Mouse (Mus musculus) heart, embryonic 15.5 days (tissue): ENCODE measurements at regions not wholly inside any gene's neighbourhood (a gene's known extent, or its start where the extent isn't known, plus 50 kb on each side); places are given as distances from the start of the nearest gene placed in this dataset.
"Not testable (repeated sequence)": the region's sequence is repeated elsewhere in the genome, so short reads cannot be mapped to it uniquely, and the experiment has no call there.

ENCODE experiments used
- ATAC-seq: fragments of 200-750 bp; cut with Nextera tagmentation; replicated peaks from 2 replicates; pipeline ENCODE4 v1.8.0; 2017; ENCODE audit warnings: low read depth, moderate TSS enrichment; ENCODE audit not compliant: insufficient number of reproducible peaks, insufficient read depth, low FRiP score
- H3K27ac ChIP-seq: fragments of 300-500 bp; sonication (generic); 2 replicates; pipeline ENCODE4 v1.5.1; 2015; ENCODE audit warnings: mild to moderate bottlenecking, inconsistent platforms
- H3K27me3 ChIP-seq: fragments of 300-500 bp; sonication (generic); 2 replicates; pipeline ENCODE4 v1.6.1; 2015; ENCODE audit warnings: inconsistent platforms
- H3K36me3 ChIP-seq: fragments of 300-500 bp; sonication (generic); 2 replicates; pipeline ENCODE4 v1.6.1; 2015; ENCODE audit warnings: mild to moderate bottlenecking, inconsistent platforms
- H3K4me1 ChIP-seq: fragments of 300-500 bp; sonication (generic); replicated peaks from 2 replicates; pipeline ENCODE4 v1.6.1; 2015; ENCODE audit warnings: inconsistent platforms
- H3K4me2 ChIP-seq: fragments of 300-500 bp; sonication (generic); 2 replicates; pipeline ENCODE4 v1.6.1; 2015; ENCODE audit warnings: inconsistent platforms, mild to moderate bottlenecking, moderate library complexity
- H3K4me3 ChIP-seq: fragments of 300-500 bp; sonication (generic); 2 replicates; pipeline ENCODE4 v1.5.1; 2015; ENCODE audit warnings: mild to moderate bottlenecking, inconsistent platforms
- H3K9ac ChIP-seq: fragments of 300-500 bp; sonication (generic); 2 replicates; pipeline ENCODE4 v1.6.1; 2015; ENCODE audit warnings: mild to moderate bottlenecking, inconsistent platforms
- H3K9me3 ChIP-seq: fragments of 300-500 bp; sonication (generic); replicated peaks from 2 replicates; pipeline ENCODE4 v1.6.1; 2016; ENCODE audit warnings: inconsistent platforms
- WGBS: fragments of 180-500 bp; shearing (Covaris S2); methylation state at CpG from one replicate; pipeline ENCODE4 v1.1.7; 2015; ENCODE audit warnings: mixed read lengths; 5-methylcytosine and 5-hydroxymethylcytosine counted together

- no peak overlapping the region for H3K9ac ChIP-seq
- H3K4me2 ChIP-seq, result no peak overlapping the region
- no peak overlapping the region for H3K4me3 ChIP-seq
- H3K4me1 ChIP-seq, result no peaks in the 10 kb centered on the region
- ATAC-seq, result no peak
- no peak overlapping the region for H3K27ac ChIP-seq
- H3K27me3 ChIP-seq, result no peaks in the 10 kb centered on the region
- H3K36me3 ChIP-seq, result no peaks in the 10 kb centered on the region
- H3K9me3 ChIP-seq, result no peaks in the 10 kb centered on the region
Measured at GRCm38 (mm10) chr14:15971306-15971705, 277.8 kb upstream of the Ngly1 start.

GRCm38 (mm10) chr14:15977366-15977765 is 271.7 kb upstream of the Ngly1 start:
- WGBS, result 91% methylated on average over 1 of the region's 1 CpGs
- no peaks in the 10 kb centered on the region for H3K27me3 ChIP-seq
- H3K36me3 ChIP-seq, result no peaks in the 10 kb centered on the region
- no peaks in the 10 kb centered on the region for H3K9me3 ChIP-seq
- H3K4me3 ChIP-seq, result no peak overlapping the region
- no peak overlapping the region for H3K27ac ChIP-seq
- H3K9ac ChIP-seq, result no peak overlapping the region
- no peaks in the 10 kb centered on the region for H3K4me1 ChIP-seq
- no peak for ATAC-seq
- no peak overlapping the region for H3K4me2 ChIP-seq

- Histone ChIP-seq H3K4me3 (no peak overlapping the region), H3K36me3 (no peaks in the 10 kb centered on the region), H3K27ac (no peak overlapping the region), H3K4me1 (no peaks in the 10 kb centered on the region), H3K27me3 (no peaks in the 10 kb centered on the region), H3K9ac (no peak overlapping the region), H3K4me2 (no peak overlapping the region), H3K9me3 (no peaks in the 10 kb centered on the region)
- ATAC-seq, result no peak
- 29% methylated on average over 1 of the region's 1 CpGs for WGBS
Measured at GRCm38 (mm10) chr14:15978329-15978728, 270.8 kb upstream of the Ngly1 start.

- H3K36me3 ChIP-seq, result no peaks in the 10 kb centered on the region
- no peaks in the 10 kb centered on the region for H3K4me1 ChIP-seq
- H3K27me3 ChIP-seq, result no peaks in the 10 kb centered on the region
- no peaks in the 10 kb centered on the region for H3K9me3 ChIP-seq
- no peak overlapping the region for H3K4me2 ChIP-seq
- ATAC-seq, result no peak
- H3K27ac ChIP-seq, result no peak overlapping the region
- 96% methylated on average over 1 of the region's 1 CpGs for WGBS
- no peak overlapping the region for H3K4me3 ChIP-seq
- H3K9ac ChIP-seq, result no peak overlapping the region
Measured at GRCm38 (mm10) chr14:16005409-16005808, 243.7 kb upstream of the Ngly1 start.

DNA sequence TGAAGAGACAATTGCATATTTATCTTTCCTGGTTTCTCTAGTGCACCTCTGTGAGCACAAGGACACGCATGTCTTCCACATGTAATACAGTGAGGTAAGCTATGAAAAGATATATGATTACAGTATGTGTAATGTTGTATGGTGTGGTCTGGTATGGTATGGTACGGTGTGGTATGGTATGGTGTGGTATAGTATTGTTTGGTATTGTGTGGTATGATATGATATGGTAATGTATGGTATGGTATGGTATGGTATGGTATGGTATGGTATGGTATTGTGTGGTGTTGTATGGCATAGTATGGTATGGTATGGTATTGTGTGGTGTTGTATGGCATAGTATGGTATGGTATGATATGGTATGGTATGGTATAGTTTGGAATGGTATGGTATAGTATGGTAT is 242.1 kb upstream of the Ngly1 start:
- H3K27me3 ChIP-seq, result no peaks in the 10 kb centered on the region
- H3K4me1 ChIP-seq, result no peaks in the 10 kb centered on the region
- H3K9me3 ChIP-seq, result no peaks in the 10 kb centered on the region
- no peak overlapping the region for H3K9ac ChIP-seq
- no peak overlapping the region for H3K4me2 ChIP-seq
- 81% methylated on average over 2 of the region's 2 CpGs for WGBS
- H3K27ac ChIP-seq, result no peak overlapping the region
- ATAC-seq, result no peak
- no peak overlapping the region for H3K4me3 ChIP-seq
- H3K36me3 ChIP-seq, result no peaks in the 10 kb centered on the region

GRCm38 (mm10) chr14:16009778-16010177 is 239.3 kb upstream of the Ngly1 start:
- Histone ChIP-seq H3K4me1 (no peaks in the 10 kb centered on the region), H3K9me3 (no peaks in the 10 kb centered on the region), H3K27ac (no peak overlapping the region), H3K36me3 (no peaks in the 10 kb centered on the region), H3K4me2 (no peak overlapping the region), H3K9ac (no peak overlapping the region), H3K4me3 (no peak overlapping the region), H3K27me3 (no peaks in the 10 kb centered on the region)
- ATAC-seq, result no peak

GRCm38 (mm10) chr14:16023853-16024252 is 225.2 kb upstream of the Ngly1 start:
- Histone ChIP-seq H3K27me3 (no peaks in the 10 kb centered on the region), H3K36me3 (no peaks in the 10 kb centered on the region), H3K27ac (no peak overlapping the region), H3K4me2 (no peak overlapping the region), H3K9ac (no peak overlapping the region), H3K4me1 (no peaks in the 10 kb centered on the region), H3K4me3 (no peak overlapping the region), H3K9me3 (no peaks in the 10 kb centered on the region)
- ATAC-seq, result no peak

GRCm38 (mm10) chr14:16037771-16038170 is 211.3 kb upstream of the Ngly1 start:
- Histone ChIP-seq H3K27ac (no peak overlapping the region), H3K36me3 (no peaks in the 10 kb centered on the region), H3K9ac (no peak overlapping the region), H3K4me1 (no peaks in the 10 kb centered on the region), H3K27me3 (no peaks in the 10 kb centered on the region), H3K4me3 (no peak overlapping the region), H3K4me2 (no peak overlapping the region), H3K9me3 (no peaks in the 10 kb centered on the region)
- no peak for ATAC-seq

GRCm38 (mm10) chr14:16038336-16038735 is 210.7 kb upstream of the Ngly1 start:
- H3K4me3 ChIP-seq, result no peak overlapping the region

DNA sequence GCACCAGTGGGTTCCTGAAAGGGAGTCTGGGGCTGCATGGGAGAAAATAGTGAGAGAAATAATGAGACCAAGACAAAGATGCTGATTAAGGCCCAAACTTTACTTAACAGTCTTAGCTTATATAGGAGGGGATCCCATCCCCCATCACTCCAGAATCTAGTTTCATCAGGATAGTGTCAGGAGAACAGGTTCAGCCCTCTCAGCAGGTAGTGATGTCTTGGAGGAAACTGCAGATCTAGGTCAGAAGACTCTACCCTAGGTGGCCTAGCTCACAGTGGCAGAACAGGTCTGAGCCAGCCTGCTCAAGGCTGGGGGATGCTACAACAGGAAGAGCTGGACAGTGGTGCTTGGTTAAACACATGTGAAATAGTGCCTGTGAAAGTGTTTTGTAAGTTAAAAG is 204.6 kb upstream of the Ngly1 start:
- Histone ChIP-seq H3K27ac (no peak overlapping the region), H3K9ac (no peak overlapping the region), H3K4me1 (no peaks in the 10 kb centered on the region), H3K4me2 (no peak overlapping the region), H3K27me3 (no peaks in the 10 kb centered on the region), H3K36me3 (no peaks in the 10 kb centered on the region), H3K9me3 (no peaks in the 10 kb centered on the region), H3K4me3 (no peak overlapping the region)
- ATAC-seq, result no peak

More at GRCm38 (mm10) chr14:16038336-16038735, 210.7 kb upstream of the Ngly1 start:
- H3K27ac ChIP-seq, result no peak overlapping the region
- WGBS, result 72% methylated on average over 1 of the region's 1 CpGs
- no peaks in the 10 kb centered on the region for H3K4me1 ChIP-seq
- no peaks in the 10 kb centered on the region for H3K27me3 ChIP-seq
- no peak for ATAC-seq
- no peak overlapping the region for H3K9ac ChIP-seq
- H3K4me2 ChIP-seq, result no peak overlapping the region
- H3K36me3 ChIP-seq, result no peaks in the 10 kb centered on the region
- H3K9me3 ChIP-seq, result no peaks in the 10 kb centered on the region

DNA sequence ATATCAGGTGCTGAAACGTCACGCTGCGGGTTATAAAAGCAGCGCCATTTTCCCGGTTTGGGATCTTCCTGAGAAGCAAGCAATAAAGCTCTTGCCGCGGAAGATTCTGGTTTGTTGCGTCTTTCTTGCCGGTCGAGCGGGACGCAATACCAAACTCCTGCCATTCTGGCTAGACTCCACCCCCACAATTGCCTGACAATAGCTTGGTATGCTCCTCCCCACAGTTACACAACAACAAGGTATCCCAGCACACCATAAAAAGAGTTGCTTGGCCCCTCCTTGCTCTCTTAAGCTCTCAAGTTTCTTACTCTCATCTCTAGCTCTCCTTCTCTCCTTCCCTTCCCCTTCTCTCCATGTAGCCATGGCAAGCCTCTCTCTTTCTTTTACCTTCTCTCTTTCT is 176.5 kb upstream of the Ngly1 start:
- H3K4me3 ChIP-seq, H3K4me1 ChIP-seq, H3K9ac ChIP-seq, ATAC-seq, H3K4me2 ChIP-seq, H3K27me3 ChIP-seq, H3K27ac ChIP-seq, H3K9me3 ChIP-seq, H3K36me3 ChIP-seq: not testable (repeated sequence)
- 94% methylated on average over 7 of the region's 12 CpGs for WGBS

DNA sequence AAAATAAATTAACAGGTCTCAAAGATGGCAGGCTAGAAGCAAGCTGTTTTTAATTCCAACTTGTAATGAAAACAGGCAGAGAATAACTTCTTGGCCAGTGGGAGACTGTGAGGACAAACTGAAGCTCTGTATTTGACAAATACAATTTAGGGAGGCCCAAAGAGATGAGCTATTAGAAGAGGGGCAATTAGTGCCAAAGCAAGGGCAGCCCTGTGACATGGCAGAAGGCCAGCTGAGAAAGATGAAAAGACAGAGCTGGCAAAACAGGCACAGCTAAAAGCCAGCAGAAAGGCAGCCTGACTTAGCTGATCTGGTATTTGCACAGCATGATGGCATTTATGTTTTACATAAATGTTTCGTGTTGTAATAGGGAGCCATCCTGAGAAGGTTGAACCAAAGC is 175.0 kb upstream of the Ngly1 start:
- Histone ChIP-seq H3K4me2 (no peak overlapping the region), H3K4me1 (no peaks in the 10 kb centered on the region), H3K27ac (no peak overlapping the region), H3K9me3 (no peaks in the 10 kb centered on the region), H3K9ac (no peak overlapping the region), H3K4me3 (no peak overlapping the region), H3K36me3 (no peaks in the 10 kb centered on the region), H3K27me3 (no peaks in the 10 kb centered on the region)
- no peak for ATAC-seq
- 68% methylated on average over 1 of the region's 1 CpGs for WGBS

DNA sequence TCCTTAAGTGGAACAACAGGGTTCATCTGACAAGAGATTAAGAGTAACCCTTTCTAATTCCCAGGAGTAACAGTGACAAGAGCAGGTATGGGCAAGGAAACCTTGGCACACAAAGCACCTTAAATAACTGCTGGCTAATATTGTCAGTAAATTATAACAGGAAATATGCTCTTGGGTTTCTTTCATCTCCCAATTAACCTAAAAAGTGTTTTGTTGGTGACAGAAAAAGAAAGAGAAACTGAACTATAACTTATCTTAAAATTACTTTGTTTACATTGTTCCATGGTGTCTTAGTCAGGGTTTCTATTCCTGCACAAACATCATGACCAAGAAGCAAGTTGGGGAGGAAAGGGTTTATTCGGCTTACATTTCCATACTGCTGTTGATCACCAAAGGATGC is 170.0 kb upstream of the Ngly1 start:
- Histone ChIP-seq H3K9me3 (no peaks in the 10 kb centered on the region), H3K27me3 (no peaks in the 10 kb centered on the region), H3K4me3 (no peak overlapping the region), H3K27ac (no peak overlapping the region), H3K9ac (no peak overlapping the region), H3K4me1 (no peaks in the 10 kb centered on the region), H3K36me3 (no peaks in the 10 kb centered on the region), H3K4me2 (no peak overlapping the region)
- no peak for ATAC-seq
- WGBS, result 94% methylated on average over 1 of the region's 1 CpGs
